Mouse (Mus musculus) induced T-regulatory cell, adult 2 months (primary cell): ENCODE data around the gene Sfxn2.

ENCODE experiments used
- DNase-seq: peaks from one replicate; pipeline ENCODE4 v3.0.0-alpha.2; 2012; ENCODE audit warnings: low read depth

The Sfxn2 gene

DNA sequence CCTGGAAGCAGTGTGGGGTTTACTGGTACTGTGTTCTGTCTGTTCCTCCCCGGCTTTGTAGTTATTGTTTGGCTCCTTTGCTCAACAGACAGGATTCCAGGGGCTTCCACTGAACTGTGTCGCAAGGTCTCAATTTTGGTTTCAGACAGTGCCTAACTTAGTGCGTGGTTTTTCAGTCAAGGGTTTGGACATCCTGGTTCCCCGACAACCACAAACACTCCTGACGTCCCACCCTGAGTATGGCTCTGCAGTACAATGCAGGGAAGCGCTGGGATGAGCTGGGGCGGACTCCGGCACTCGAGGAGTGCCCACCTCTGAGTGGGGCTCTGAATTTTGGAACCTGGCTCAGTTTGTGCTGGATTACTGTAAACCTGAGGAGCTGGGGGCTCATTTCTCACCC lies 56.6 kb downstream of the Sfxn2 start:
- DNase-seq: no peak

DNA sequence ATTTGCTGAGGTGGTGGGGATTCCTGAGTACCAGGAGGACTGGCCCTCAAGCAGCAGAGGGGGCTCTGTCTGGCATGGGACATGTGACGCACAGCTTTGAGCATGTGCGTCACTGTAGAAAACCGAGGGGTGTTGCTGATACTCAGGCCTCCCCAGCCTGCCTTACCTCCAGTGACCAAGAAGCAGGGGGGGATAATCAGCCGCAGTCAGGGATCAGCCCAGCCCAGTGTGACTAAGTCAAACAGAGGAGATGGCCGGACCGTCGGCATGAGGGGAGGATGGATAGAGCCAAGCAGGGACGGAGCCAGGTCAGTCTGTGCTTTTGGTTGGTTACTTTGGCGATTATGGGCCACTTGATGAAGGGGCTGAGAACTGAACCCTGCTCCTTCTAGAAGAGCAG lies 58.5 kb downstream of the Sfxn2 start:
- DNase-seq: no peak

DNA sequence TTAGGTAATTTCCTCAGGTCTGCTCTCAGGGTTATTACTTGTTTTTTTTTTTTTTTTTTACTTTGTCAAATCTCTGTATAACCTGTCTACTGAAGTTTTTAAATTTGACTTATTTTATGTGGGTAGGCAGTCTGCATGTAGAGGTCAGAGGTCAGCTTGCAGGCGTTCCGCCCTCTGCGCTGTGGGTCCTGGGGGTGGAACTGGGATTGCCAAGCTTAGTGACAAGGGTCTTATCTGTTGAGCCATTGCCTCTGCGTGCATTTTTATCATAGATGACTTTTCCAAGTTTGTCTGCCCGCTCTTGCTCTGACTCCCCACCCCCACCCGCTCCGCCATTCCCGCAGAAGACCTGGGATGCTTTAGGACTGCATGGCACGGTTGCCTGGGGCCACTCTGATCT lies 62.6 kb downstream of the Sfxn2 start:
- no peak for DNase-seq

DNA sequence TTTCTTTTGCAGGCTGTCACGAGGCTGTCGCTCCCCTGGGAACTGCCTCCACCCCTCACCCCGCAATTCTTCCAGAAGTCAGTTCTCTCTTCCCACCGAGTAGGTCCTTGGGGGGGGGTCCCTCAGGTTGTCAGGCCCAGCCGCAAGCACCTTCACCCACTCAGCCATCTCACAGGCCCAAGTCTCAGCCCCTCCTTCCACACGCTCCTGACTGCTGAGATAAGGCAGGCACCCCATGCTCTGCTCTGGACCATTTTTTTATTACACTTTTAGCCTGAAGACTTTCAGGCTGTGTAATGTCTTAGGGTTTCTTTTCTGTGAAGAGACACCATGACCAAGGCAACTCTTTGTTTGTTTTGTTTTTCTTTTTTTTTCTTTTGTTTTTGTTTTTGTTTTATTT lies 64.4 kb downstream of the Sfxn2 start:
- no peak for DNase-seq

DNA sequence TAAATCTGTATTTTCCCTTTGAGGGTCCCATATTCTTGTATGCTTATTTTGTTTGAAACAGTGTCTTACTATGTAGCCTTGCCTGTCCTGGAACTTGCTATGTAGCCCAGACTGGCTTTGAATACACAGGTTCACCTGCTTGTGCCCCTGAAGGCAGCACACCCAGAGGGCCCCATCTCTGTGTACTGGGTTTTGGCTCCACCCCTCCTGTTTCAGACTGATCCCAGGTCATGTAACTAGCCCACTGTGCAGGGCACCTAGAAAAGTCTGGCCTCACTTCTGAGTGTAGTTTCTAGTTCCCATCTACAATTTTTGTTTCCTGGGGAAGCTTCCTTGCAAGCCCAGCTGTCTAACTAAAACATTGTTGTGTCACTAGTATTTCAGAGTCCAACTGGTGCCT lies 65.9 kb downstream of the Sfxn2 start:
- DNase-seq: no peak

- no peak for DNase-seq
Measured at GRCm38 (mm10) chr19:46639496-46639895, 66.3 kb downstream of the Sfxn2 start.

GRCm38 (mm10) chr19:46640780-46641179 lies 67.6 kb downstream of the Sfxn2 start:
- no peak for DNase-seq

GRCm38 (mm10) chr19:46641420-46642085 lies 68.4 kb downstream of the Sfxn2 start:
- no peak for DNase-seq

- DNase-seq: no peak
Measured at GRCm38 (mm10) chr19:46642136-46642753, 69.1 kb downstream of the Sfxn2 start.

GRCm38 (mm10) chr19:46643236-46643635 lies 70.1 kb downstream of the Sfxn2 start:
- DNase-seq: no peak

GRCm38 (mm10) chr19:46644343-46644792 lies 71.2 kb downstream of the Sfxn2 start:
- no peak for DNase-seq

GRCm38 (mm10) chr19:46644793-46645602 lies 71.8 kb downstream of the Sfxn2 start:
- no peak for DNase-seq

GRCm38 (mm10) chr19:46646041-46646481 lies 72.9 kb downstream of the Sfxn2 start:
- no peak for DNase-seq

GRCm38 (mm10) chr19:46647254-46647653 lies 74.1 kb downstream of the Sfxn2 start:
- no peak for DNase-seq
